ENCODE assay signal across 10 mouse cellular contexts in genomic region chr13:49342723-49343100, GRCm38 (mm10). TPM values are rescaled to one million over a fixed set of nuclear protein-coding genes. Genes with fewer than 3 reads are reported as not detected.
DNase-seq lines count a peak whose midpoint lies in the region; ATAC-seq and TF ChIP-seq lines count a peak whose summit lies in the region.
"Had no signal": no experiment of that assay in that cellular context is flagged by ENCODE, and none has a peak within 500 bp of the region (broad histone marks: within the 10 kb centered on the region; RNA-seq: fewer than 3 reads in every experiment).

No protein-coding gene starts in this region.

- intact Hi-C loops in gastrocnemius, postnatal 36 days (cut with DNase I), result loop anchor here (5.0 kb wide), 1 partner anchor 310 kb away; the partner anchor contains the start of genes Cenpp and Nol8

- peak overlapping the region; percentile 93 for H3K4me2 ChIP-seq in lung, embryonic 14.5 days
- H3K4me2 ChIP-seq in forebrain, embryonic 11.5 days (ENCODE audit: low read depth, low read length, severe bottlenecking), result peak overlapping the region; percentile 77
- peak overlapping the region; percentile 92 for H3K4me2 ChIP-seq in intestine, postnatal 0 days (replicated peaks; ENCODE audit: low read depth)
- peak overlapping the region; percentile 87 for H3K4me2 ChIP-seq in neural tube, embryonic 12.5 days (replicated peaks)

- no peak for DNase-seq in lung, embryonic 14.5 days
- no peak for DNase-seq in lung, adult 18-20 months
- no peak for DNase-seq in forebrain, embryonic 11.5 days (ENCODE audit: low spot score)
- DNase-seq in right cerebral cortex, postnatal 36 days (ENCODE audit: low spot score in 2 of 2), result no peak
- DNase-seq in gastrocnemius, postnatal 36 days, result no peak
- DNase-seq in urinary bladder, adult 2 months (ENCODE audit: low spot score), result no peak
- DNase-seq: lung, postnatal 14 days; thymus, postnatal 25 days had no signal

- ATAC-seq in lung, embryonic 14.5 days (ENCODE audit: insufficient read depth), result no peak
- ATAC-seq in forebrain, embryonic 11.5 days (replicated peaks; ENCODE audit: low FRiP score), result no peak
- no peak for ATAC-seq in intestine, postnatal 0 days
- ATAC-seq in neural tube, embryonic 12.5 days (ENCODE audit: low FRiP score, low read depth), result no peak

- H3K36me3 ChIP-seq in lung, embryonic 14.5 days (ENCODE audit: insufficient read depth), result no peaks in the 10 kb centered on the region
- H3K36me3 ChIP-seq in forebrain, embryonic 11.5 days (ENCODE audit: control insufficient read depth, insufficient read depth, low read length), result no peaks in the 10 kb centered on the region
- H3K36me3 ChIP-seq in intestine, postnatal 0 days (ENCODE audit: control insufficient read depth, insufficient read depth), result no peaks in the 10 kb centered on the region
- H3K36me3 ChIP-seq in neural tube, embryonic 12.5 days, result no peaks in the 10 kb centered on the region

- no peak for TF ChIP-seq CTCF in lung, embryonic 14.5 days (IDR thresholded peaks at IDR 0.05; ENCODE audit: low read depth)
- TF ChIP-seq CTCF in intestine, postnatal 0 days (IDR thresholded peaks at IDR 0.05; ENCODE audit: low read depth), result no peak

- H3K9ac ChIP-seq in lung, embryonic 14.5 days, result peak overlapping the region; percentile 90
- H3K9ac ChIP-seq in forebrain, embryonic 11.5 days (ENCODE audit: low read length), result peak overlapping the region; percentile 91
- H3K9ac ChIP-seq in intestine, postnatal 0 days (ENCODE audit: low read depth, low read length), result no peak overlapping the region
- peak overlapping the region; percentile 86 for H3K9ac ChIP-seq in neural tube, embryonic 12.5 days

- H3K27ac ChIP-seq in lung, embryonic 14.5 days (ENCODE audit: low read depth), result no peak overlapping the region
- no peak overlapping the region for H3K27ac ChIP-seq in forebrain, embryonic 11.5 days (ENCODE audit: low read depth, low read length)
- no peak overlapping the region for H3K27ac ChIP-seq in intestine, postnatal 0 days (ENCODE audit: low read depth, low read length)
- no peak overlapping the region for H3K27ac ChIP-seq in neural tube, embryonic 12.5 days

- H3K9me3 ChIP-seq in lung, embryonic 14.5 days (ENCODE audit: low read depth, low read length), result no peaks in the 10 kb centered on the region
- H3K9me3 ChIP-seq in forebrain, embryonic 11.5 days (ENCODE audit: control insufficient read depth, low read length), result no peaks in the 10 kb centered on the region
- no peaks in the 10 kb centered on the region for H3K9me3 ChIP-seq in intestine, postnatal 0 days (ENCODE audit: control insufficient read depth)
- no peaks in the 10 kb centered on the region for H3K9me3 ChIP-seq in neural tube, embryonic 12.5 days

- H3K4me1 ChIP-seq in lung, embryonic 14.5 days (ENCODE audit: insufficient read depth), result peaks cover 12% of the 10 kb centered on the region
- H3K4me1 ChIP-seq in forebrain, embryonic 11.5 days (replicated peaks; ENCODE audit: control insufficient read depth, insufficient read depth, low read length), result peaks cover 16% of the 10 kb centered on the region
- peaks cover 33% of the 10 kb centered on the region; the same call in 1 of the 2 replicates for H3K4me1 ChIP-seq in intestine, postnatal 0 days (replicated peaks; ENCODE audit: control insufficient read depth, insufficient read depth, low read length)
- peaks cover 59% of the 10 kb centered on the region for H3K4me1 ChIP-seq in neural tube, embryonic 12.5 days

- no peaks in the 10 kb centered on the region for H3K27me3 ChIP-seq in lung, embryonic 14.5 days (ENCODE audit: insufficient read depth, low read length)
- no peaks in the 10 kb centered on the region for H3K27me3 ChIP-seq in forebrain, embryonic 11.5 days (ENCODE audit: control insufficient read depth, insufficient read depth, low read length)
- no peaks in the 10 kb centered on the region for H3K27me3 ChIP-seq in intestine, postnatal 0 days (replicated peaks; ENCODE audit: control insufficient read depth, insufficient read depth, low read length)
- no peaks in the 10 kb centered on the region for H3K27me3 ChIP-seq in neural tube, embryonic 12.5 days (replicated peaks)

- peak overlapping the region; percentile 96 for H3K4me3 ChIP-seq in lung, embryonic 14.5 days (ENCODE audit: low read depth, low read length)
- peak overlapping the region; percentile 87 for H3K4me3 ChIP-seq in forebrain, embryonic 11.5 days (ENCODE audit: low read depth, low read length)
- H3K4me3 ChIP-seq in intestine, postnatal 0 days (ENCODE audit: low read depth, low read length), result peak overlapping the region; percentile 57
- H3K4me3 ChIP-seq in neural tube, embryonic 12.5 days, result peak overlapping the region; percentile 91

RNA-seq across cellular contexts. Expression of gene Bicd2, which starts 1.3 kb away (rescaled TPM):
- 33.7 and 36.7 TPM in 2 replicates for polyA plus RNA-seq in lung, embryonic 14.5 days (2014; fragmentation: Nextera tagmentation; extraction: Ambion mirVana)
- 35.7 and 38.5 TPM in 2 replicates for polyA plus RNA-seq in forebrain, embryonic 11.5 days (2014; fragmentation: Nextera tagmentation; extraction: Ambion mirVana)
- 8.9 and 9.3 TPM in 2 replicates for polyA plus RNA-seq in intestine, postnatal 0 days (2015; fragmentation: Nextera tagmentation; extraction: Ambion mirVana)
- 44.5 and 49.9 TPM in 2 replicates for polyA plus RNA-seq in neural tube, embryonic 12.5 days (2016; fragmentation: Nextera tagmentation; extraction: Ambion mirVana)
- 10 to 100 TPM; 23.3 to 24.5 TPM for total RNA-seq in gastrocnemius, postnatal 36 days (2021)
- 41.8 and 47.8 TPM in 2 replicates for polyA plus RNA-seq in urinary bladder, adult 2 months (2012; rRNA removed)

RNA-seq across cellular contexts. Expression of gene Fgd3, which starts 22.6 kb away (rescaled TPM):
- polyA plus RNA-seq in lung, embryonic 14.5 days (2014; fragmentation: Nextera tagmentation; extraction: Ambion mirVana), result 0.34 and 0.42 TPM in 2 replicates
- polyA plus RNA-seq in forebrain, embryonic 11.5 days (2014; fragmentation: Nextera tagmentation; extraction: Ambion mirVana), result 1.7 and 2.1 TPM in 2 replicates
- 0.60 and 0.61 TPM in 2 replicates for polyA plus RNA-seq in intestine, postnatal 0 days (2015; fragmentation: Nextera tagmentation; extraction: Ambion mirVana)
- 2.6 and 2.7 TPM in 2 replicates for polyA plus RNA-seq in neural tube, embryonic 12.5 days (2016; fragmentation: Nextera tagmentation; extraction: Ambion mirVana)
- total RNA-seq in gastrocnemius, postnatal 36 days (2021), result under 1 TPM; 0.87 to 0.99 TPM
- polyA plus RNA-seq in urinary bladder, adult 2 months (2012; rRNA removed), result 6.2 and 7.2 TPM in 2 replicates
